Mouse (Mus musculus) cerebral cortex, adult 2 months (tissue): ENCODE data around the gene Pdlim5.

Experiments used
- WGBS: fragments of 180-500 bp; shearing (Covaris S2); methylation state at CpG from one replicate; pipeline ENCODE4 v1.1.7; 2018; 5-methylcytosine and 5-hydroxymethylcytosine counted together

Pdlim5 gene

DNA sequence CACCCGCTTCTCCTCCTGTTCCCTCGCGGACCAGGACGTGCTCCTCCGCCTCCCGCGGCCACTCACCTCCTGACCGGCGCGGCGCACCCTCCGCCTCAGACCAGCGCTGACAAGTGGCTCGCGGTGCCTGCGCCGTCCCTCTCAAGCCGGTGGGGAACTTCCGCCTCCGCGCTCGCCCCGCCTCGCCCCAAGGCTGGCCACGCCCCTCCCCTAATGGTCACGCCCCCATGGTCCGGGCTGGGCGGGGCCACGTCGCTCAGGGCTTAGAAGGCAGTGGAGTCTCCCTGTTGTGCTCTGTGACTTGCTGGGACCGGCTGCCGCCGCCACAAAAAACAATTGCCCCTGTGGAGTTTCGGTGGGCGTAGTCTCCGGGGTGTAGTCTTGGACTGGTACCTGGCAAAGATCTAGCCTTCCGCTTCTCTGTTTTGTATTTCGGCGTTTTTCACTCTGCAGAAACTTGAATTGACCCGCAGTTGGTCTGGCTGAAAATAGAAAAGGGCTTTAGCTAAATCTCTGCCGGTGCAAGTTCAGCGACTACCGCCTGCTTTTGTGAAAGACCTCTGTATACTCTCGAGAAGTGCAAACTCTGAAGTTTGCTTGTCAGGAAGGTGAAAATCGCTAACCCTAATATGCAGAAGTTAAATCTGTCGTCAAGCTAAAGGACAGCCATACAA is at the start of gene Pdlim5:
Gene Pdlim5 (minus strand): TSS at position 177 of the 674 bp plus-strand sequence.
- WGBS: 2% methylated on average over 46 of the region's 46 CpGs

GRCm38 (mm10) chr3:142443710-142444043 is 48.2 kb upstream of the Pdlim5 start:
- 59% methylated on average over 4 of the region's 4 CpGs for WGBS

DNA sequence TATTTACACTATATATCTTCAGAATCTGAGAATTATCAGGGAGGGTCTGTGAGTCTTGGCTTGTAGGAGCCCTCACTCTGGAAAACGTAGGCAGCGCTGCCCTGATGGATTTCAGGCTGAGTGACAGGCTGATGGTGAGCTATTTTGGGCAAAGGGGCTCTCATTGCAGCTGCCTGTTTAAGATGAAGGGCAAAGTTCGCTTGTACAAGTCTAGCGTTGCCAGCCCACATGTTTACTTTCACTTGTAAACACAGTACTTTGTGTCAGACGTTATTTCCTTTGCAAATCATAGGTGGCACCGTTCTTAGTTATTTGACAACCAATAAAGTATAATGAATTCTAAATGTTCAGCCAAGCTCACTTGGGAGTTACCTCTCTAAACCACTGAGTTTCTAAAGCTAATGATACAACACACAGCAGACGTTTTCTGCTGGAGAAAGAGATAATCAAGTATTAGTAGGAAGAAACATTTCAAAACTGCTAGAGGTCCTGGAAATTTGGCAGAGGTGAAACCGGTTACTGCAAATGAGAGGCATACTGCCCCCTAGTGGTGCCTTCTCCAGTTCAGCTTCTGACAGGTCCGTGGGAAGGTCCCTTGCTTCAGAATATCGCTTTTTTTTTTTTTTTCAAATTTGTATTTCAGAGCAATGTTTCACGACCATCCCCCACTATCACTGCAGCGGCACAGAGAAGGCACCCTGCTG is 47.7 kb upstream of the Pdlim5 start:
- WGBS: 14% methylated on average over 12 of the region's 12 CpGs

- WGBS: 96% methylated on average over 7 of the region's 7 CpGs
Measured at GRCm38 (mm10) chr3:142442161-142442560, 46.7 kb upstream of the Pdlim5 start.

DNA sequence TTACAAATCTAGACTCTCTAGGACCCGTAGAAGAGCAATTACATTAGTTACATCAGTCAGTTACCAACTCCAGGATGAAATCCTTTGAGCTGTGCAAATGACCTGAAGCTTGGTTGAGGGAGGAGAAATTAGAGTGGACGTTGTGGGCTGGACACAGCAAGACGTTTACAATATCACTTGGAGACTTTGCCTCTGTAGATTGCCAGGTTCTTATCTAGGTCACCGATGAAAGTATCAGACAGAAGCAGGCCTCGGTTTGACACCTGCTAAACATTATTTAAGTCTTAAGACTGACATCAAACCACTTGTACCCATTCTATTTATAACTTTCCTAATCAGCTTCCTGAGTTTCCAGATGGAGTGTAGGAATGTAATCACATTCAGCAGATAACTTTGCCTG is 45.6 kb upstream of the Pdlim5 start:
- WGBS: 70% methylated on average over 5 of the region's 5 CpGs

DNA sequence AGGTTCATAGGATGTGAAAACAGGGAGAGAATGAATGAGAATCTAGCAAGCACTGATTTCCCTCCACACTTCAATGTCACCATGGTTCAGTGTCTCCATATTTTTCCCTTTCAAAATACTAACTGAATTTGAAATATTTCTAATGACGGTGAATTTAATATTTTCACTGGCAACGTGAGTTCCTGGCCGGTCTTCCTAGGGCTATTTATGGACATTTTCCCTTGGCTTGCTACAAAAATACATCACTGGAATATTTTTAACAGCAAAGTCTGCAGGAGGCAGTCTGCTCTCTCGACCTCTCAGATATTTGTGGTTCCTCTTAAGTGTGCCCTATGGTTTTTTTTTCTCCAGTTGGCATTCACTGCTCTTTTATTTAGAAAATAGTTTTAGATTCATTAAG is 44.7 kb upstream of the Pdlim5 start:
- WGBS: 60% methylated on average over 4 of the region's 4 CpGs

GRCm38 (mm10) chr3:142439591-142440093 is 44.1 kb upstream of the Pdlim5 start:
- 54% methylated on average over 7 of the region's 7 CpGs for WGBS

- WGBS: 96% methylated on average over 8 of the region's 8 CpGs
Measured at GRCm38 (mm10) chr3:142438630-142439029, 43.1 kb upstream of the Pdlim5 start.

- WGBS: 88% methylated on average over 6 of the region's 6 CpGs
Measured at GRCm38 (mm10) chr3:142436824-142437223, 41.3 kb upstream of the Pdlim5 start.

GRCm38 (mm10) chr3:142436212-142436611 is 40.7 kb upstream of the Pdlim5 start:
- WGBS: 92% methylated on average over 5 of the region's 5 CpGs

DNA sequence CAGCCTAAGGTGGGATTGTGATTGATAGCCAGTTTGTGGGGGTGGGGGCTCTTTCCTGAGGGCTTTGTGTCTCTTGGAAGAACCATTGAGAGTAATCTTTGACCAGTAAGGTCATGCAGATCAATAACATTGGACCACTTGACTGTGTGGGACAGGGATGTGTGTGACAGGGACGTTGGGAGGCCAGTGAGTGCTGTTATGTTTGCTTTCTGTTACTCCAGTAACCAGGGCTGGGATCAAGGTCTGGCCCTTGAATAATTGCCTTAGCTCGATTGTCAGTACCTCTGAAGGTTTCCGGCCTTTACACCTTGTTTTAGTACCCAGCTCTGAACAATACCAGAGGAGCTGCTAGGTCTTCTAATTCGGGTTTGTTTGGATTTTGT is 39.3 kb upstream of the Pdlim5 start:
- 88% methylated on average over 4 of the region's 4 CpGs for WGBS

DNA sequence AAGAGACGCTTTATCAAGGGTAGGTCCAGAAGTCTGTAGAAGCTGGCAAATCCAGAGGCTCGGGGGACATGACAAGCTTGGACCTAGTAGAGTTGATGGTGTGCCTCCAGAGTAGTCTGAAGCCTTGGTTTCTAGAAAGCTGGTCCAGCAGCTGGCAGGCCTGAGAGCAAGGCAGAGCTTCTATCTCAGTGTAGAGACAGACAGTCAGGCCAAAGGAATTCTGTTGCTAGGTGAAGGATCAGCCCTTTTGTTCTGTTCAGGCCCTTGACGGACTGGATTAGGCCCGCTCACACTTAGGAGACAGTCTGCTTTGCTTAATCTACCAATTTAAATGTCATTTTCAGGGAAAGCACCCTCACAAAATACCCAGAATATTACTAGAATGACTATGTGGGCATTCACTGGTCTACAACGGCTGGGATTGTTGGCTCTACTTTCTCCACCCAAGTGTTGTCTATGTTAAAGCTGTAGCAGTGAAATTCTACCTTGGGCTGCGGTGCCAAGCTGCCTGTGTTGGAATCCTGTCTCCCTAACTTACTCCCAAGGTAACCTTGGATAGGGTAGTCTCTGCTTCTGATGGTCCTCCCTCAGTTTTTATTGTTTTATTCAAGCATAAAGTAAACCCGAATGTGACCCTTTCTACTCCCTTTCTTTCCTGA is 38.8 kb upstream of the Pdlim5 start:
- WGBS: 82% methylated on average over 7 of the region's 7 CpGs

DNA sequence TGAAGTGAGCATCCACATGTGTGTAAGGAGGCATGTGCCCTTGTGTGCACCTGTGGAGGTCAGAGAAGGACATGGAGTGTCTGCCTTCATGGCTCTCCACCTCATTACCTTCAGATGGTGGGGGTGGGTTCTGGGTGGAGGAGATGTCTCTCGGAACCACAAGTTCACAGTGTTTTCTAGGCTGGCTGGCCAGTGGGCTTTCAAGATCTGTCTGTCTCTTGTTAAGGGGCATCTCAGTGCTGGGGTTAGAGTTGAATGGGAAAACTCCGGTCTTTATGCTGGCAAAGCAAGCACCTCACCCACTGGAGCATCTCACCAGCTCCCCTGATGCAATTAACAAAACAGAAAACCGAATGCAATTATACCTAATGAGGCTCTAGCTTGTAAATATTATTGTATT is 36.0 kb upstream of the Pdlim5 start:
- WGBS: 73% methylated on average over 3 of the region's 3 CpGs

DNA sequence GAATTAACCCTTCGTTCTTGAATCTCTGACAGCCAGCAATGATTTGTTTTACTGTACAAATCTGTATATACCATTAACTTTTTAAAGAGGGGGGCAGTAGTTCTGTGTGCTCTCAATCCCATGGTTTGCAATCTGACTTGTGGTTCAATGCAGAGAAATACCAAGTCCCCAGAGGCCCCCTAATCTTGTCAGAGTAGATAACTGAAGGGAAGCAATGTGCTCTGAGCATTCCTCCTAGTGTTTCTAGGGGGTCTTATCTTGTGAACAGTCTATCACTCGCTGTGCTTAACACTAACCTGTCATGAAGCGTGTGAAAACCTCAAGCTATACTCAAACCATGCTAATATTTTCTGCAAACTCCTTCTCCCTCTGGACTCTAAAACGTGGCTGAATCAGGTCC is 34.6 kb upstream of the Pdlim5 start:
- WGBS: 94% methylated on average over 4 of the region's 4 CpGs

DNA sequence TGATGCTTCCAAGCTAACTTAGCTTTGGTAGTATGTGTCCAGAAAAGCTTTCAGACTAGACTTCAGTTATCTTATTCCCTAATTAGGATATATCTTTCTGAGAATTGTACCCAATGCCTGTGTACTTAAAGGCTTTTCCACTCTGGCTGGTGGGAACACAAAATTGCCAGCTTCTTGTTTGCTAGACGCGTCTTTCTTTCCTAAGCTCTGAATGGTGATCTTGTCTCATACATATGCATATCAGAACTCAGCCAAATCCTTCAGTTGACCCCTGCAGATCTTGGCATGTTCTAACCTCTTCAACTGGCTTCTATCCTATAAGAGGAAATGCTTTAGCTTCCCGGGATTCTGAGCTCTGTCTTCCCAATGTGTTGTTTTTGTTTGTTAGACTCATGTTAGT is 31.3 kb upstream of the Pdlim5 start:
- WGBS: 41% methylated on average over 3 of the region's 3 CpGs

- WGBS: 77% methylated on average over 1 of the region's 1 CpGs
Measured at GRCm38 (mm10) chr3:142424134-142424533, 28.6 kb upstream of the Pdlim5 start.

DNA sequence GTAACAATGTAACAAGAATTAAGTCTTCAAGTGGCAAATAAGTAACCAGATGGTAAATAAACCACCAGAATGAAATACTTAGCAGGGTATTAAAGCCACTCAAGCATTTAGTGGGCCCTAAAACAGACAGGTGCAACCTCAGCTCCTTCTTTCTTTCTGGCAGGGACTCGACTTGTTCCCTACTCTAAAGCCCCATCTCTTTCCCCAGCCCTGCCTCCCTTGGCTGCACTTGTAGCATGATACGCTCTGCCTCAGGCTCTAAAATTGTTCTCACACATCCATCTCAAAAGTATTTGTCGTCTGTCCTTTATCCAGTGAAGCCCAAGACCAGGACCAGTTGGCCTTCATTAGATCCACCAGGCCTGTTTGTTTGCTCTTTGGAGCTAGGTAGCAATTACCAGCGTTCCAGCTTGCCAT is 28.0 kb upstream of the Pdlim5 start:
- WGBS: 94% methylated on average over 4 of the region's 4 CpGs

DNA sequence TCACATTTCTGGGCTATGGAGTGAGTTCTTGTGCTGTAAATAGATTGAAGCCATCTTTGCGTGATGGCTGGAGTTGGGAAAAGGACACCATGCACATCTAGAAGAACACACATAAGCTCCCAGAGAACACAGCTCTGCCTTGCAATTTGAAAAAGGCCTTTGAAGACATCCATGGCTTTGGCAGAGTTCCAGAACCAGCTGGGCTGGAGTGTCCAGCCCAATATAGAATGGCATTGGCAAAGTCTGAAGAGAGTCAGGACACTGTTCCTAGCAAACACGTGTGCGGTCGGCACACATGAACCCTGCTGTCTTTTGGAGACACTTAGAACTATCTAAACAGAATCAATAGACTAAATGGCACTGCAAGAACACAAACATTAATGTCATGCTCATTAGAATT is 26.7 kb upstream of the Pdlim5 start:
- WGBS: 61% methylated on average over 4 of the region's 4 CpGs

GRCm38 (mm10) chr3:142421470-142421869 is 26.0 kb upstream of the Pdlim5 start:
- WGBS: 87% methylated on average over 3 of the region's 3 CpGs

DNA sequence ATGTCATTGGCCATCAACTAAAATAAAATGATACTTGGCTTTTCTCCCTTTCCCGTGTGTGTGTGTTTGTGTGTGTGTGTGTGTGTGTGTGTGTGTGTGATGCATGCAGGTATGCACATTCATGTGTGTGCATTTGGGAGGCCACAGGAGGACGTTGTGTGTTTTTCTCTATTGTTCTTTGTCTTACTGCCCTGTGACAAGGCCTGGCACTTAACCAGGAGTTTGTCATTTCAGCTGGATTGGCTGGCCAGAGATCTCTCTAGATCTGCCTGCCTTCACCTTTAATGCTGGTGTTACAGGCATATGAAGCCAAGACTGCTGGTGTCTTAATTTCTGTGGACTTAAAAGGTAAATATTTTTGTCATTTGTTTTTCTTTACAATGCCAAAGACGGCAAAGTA is 22.5 kb upstream of the Pdlim5 start:
- WGBS: 65% methylated on average over 3 of the region's 3 CpGs

DNA sequence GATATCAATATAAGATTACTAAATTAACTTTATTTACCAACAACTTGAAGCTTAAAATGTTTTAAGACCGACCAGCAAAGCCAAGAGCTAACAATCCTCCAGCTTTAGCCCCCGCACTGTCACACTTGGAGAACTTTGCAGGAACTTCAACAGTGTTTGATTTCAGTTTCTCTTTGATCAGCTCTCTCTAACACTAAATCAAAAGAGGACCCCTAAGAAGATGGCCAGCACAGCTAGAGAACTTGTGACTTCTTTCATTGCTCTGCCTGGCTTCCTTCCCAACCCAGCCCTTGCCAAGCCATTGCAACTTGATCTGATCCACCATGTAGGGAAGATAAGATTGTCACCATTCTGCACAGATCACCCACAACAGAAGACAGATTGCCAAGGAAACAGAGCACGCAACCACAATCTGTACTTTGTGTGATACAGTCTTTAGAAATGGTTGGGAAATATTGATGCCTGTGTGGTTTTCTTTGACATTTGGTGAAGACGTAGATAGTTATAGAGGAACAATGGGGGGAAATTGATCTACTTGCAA is 17.9 kb upstream of the Pdlim5 start:
- 89% methylated on average over 4 of the region's 4 CpGs for WGBS

GRCm38 (mm10) chr3:142394796-142395508 is 544 bp downstream of the Pdlim5 start:
- 2% methylated on average over 63 of the region's 64 CpGs for WGBS
